Mouse (Mus musculus): ENCODE data around the gene Eya2. TPM values are rescaled to one million over a fixed set of nuclear protein-coding genes. Genes with fewer than 3 reads are reported as not detected.

Eya2 gene
- total and polyA plus RNA-seq, 3 experiments: not detected

DNA sequence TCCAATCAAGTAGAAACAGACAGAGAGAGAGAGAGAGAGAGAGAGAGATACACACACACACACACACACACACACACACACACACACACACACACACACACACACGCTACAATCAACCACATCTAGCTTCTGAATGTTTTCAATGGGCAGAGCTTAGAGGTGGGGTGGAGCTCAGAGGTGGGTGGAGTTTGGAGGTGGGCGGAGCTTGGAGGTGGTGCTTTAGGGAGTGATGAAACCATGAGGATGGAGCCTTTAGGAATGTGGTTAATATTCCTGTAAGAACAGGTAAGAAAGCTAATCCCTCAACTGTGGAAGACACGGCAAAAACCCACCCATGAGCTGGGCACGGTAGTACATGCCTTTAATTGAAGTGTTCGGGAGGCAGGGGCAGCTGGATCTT, 127.1 kb downstream of the Eya2 start:
- no peak for TF ChIP-seq POLR2A (IDR thresholded peaks at IDR 0.05; ENCODE audit: control insufficient read depth in 1 of 2, insufficient read depth in 1 of 2, low read depth in 1 of 2, low read length in 2 of 2, poor library complexity in 1 of 2)
- no peak for TF ChIP-seq POLR2AphosphoS2 (IDR thresholded peaks at IDR 0.05; ENCODE audit: low read length)
- no peak for TF ChIP-seq KAT2A (conservative IDR thresholded peaks at IDR 0.05; ENCODE audit: low read depth, low read length)
- TF ChIP-seq MXI1 (IDR thresholded peaks at IDR 0.05; ENCODE audit: low read depth, low read length): no peak
- TF ChIP-seq TCF12 (IDR thresholded peaks at IDR 0.05; ENCODE audit: low read depth, low read length): no peak
- TF ChIP-seq ZNF384 (IDR thresholded peaks at IDR 0.05; ENCODE audit: low read depth, low read length): no peak
- no peak for TF ChIP-seq POLR2AphosphoS5 (IDR thresholded peaks at IDR 0.05; ENCODE audit: borderline replicate concordance, low read depth, low read length)
- no peak for TF ChIP-seq MAFK (IDR thresholded peaks at IDR 0.05; ENCODE audit: borderline replicate concordance, low read depth, low read length)
- TF ChIP-seq ETS1 (IDR thresholded peaks at IDR 0.05; ENCODE audit: low read depth, low read length): no peak
- no peak for TF ChIP-seq HCFC1 (IDR thresholded peaks at IDR 0.05; ENCODE audit: low read depth, low read length)
- TF ChIP-seq GATA1 (IDR thresholded peaks at IDR 0.05; ENCODE audit: low read depth, low read length): no peak
- no peak for TF ChIP-seq BHLHE40 (IDR thresholded peaks at IDR 0.05; ENCODE audit: borderline replicate concordance, low read depth, low read length)
- no peak for TF ChIP-seq SMC3 (IDR thresholded peaks at IDR 0.05; ENCODE audit: low read depth, low read length)
- TF ChIP-seq E2F4 (IDR thresholded peaks at IDR 0.05; ENCODE audit: borderline replicate concordance, low read depth, low read length): no peak
- TF ChIP-seq CHD1 (IDR thresholded peaks at IDR 0.05; ENCODE audit: low read depth, low read length): no peak
- TF ChIP-seq CHD2 (IDR thresholded peaks at IDR 0.05; ENCODE audit: low read length): no peak
- TF ChIP-seq TAL1 (IDR thresholded peaks at IDR 0.05; ENCODE audit: low read length): no peak
- no peak for TF ChIP-seq NRF1 (IDR thresholded peaks at IDR 0.05; ENCODE audit: insufficient read depth, low read depth, low read length, poor library complexity, severe bottlenecking)
- TF ChIP-seq TBP (IDR thresholded peaks at IDR 0.05; ENCODE audit: low read depth, low read length): no peak
- no peak for DNase-seq (ENCODE audit: low read depth, low spot score)

DNA sequence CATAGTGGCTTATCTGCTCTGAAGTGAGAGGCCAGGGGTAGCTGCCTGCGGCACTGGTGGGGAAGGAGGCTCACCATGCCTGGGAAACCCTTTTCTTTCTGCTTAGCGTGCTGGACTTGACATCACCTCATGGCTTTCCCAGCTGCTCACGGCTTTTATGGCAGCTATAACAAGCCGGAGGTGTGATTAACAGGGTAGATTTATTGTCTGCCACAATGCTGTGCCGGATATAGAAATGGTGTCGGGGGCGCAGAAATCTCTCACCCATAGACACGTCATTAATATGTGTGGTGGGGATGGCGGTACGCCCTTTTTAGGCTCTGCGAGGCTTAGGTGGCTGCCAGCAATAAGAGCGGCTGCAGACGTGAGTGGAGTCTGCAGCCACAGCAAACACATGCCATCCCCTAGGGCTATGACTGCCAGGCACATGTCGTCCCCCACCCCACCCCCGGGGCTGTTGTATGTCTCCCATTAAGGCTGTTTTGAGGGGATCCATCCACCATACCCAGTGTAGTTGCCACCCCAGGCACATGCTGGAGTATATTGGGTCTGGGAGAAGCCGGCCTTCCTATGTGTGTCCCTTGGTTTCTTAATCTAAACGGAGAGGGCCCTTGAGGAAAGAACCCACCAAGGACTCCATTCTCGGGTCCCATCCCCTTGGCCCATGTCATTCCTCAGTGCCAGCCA, 137.9 kb downstream of the Eya2 start:
- H3K27ac ChIP-seq (ENCODE audit: control insufficient read depth, low read depth, low read length): no peak overlapping the region
- H3K9me3 ChIP-seq (replicated peaks; ENCODE audit: insufficient read depth, low read length): no peaks in the 10 kb centered on the region
- no peaks in the 10 kb centered on the region for H3K79me2 ChIP-seq (ENCODE audit: control insufficient read depth, insufficient read depth, low read length, poor library complexity)
- H3K27me3 ChIP-seq (ENCODE audit: control insufficient read depth in 1 of 2, insufficient read depth in 2 of 2, low read length in 2 of 2): no peaks in the 10 kb centered on the region
- H3K4me3 ChIP-seq (ENCODE audit: control insufficient read depth in 1 of 2, insufficient read depth in 1 of 2, low read depth in 2 of 2, low read length in 2 of 2): no peak overlapping the region
- no peaks in the 10 kb centered on the region for H3K36me3 ChIP-seq (ENCODE audit: control insufficient read depth in 1 of 2, insufficient read depth in 2 of 2, low read length in 2 of 2)
- H3K9ac ChIP-seq (ENCODE audit: control insufficient read depth, low read depth, low read length, poor library complexity, severe bottlenecking): no peak overlapping the region
- no peak for TF ChIP-seq UBTF (IDR thresholded peaks at IDR 0.05; ENCODE audit: borderline replicate concordance, insufficient read depth, low read depth, low read length)
- TF ChIP-seq E2F4 (IDR thresholded peaks at IDR 0.05; ENCODE audit: borderline replicate concordance, low read depth, low read length): no peak
- TF ChIP-seq NRF1 (IDR thresholded peaks at IDR 0.05; ENCODE audit: insufficient read depth, low read depth, low read length, poor library complexity, severe bottlenecking): no peak
- TF ChIP-seq ZMIZ1 (IDR thresholded peaks at IDR 0.05; ENCODE audit: low read depth, low read length): no peak
- TF ChIP-seq RAD21 (IDR thresholded peaks at IDR 0.05; ENCODE audit: low read depth, low read length): no peak
- TF ChIP-seq POLR2AphosphoS5 (IDR thresholded peaks at IDR 0.05; ENCODE audit: borderline replicate concordance, low read depth, low read length): no peak
- TF ChIP-seq MYC (IDR thresholded peaks at IDR 0.05; ENCODE audit: low read depth, low read length): no peak
- TF ChIP-seq ZKSCAN1 (IDR thresholded peaks at IDR 0.05; ENCODE audit: low read depth, low read length): no peak
- no peak for TF ChIP-seq GABPA (IDR thresholded peaks at IDR 0.05; ENCODE audit: low read depth, low read length)
- TF ChIP-seq CHD2 (IDR thresholded peaks at IDR 0.05; ENCODE audit: low read length): no peak
- TF ChIP-seq BHLHE40 (IDR thresholded peaks at IDR 0.05; ENCODE audit: borderline replicate concordance, low read depth, low read length): no peak
- TF ChIP-seq TCF12 (IDR thresholded peaks at IDR 0.05; ENCODE audit: low read depth, low read length): no peak
- no peak for TF ChIP-seq USF1 (IDR thresholded peaks at IDR 0.05; ENCODE audit: low read depth, low read length)
- no peak for TF ChIP-seq TBP (IDR thresholded peaks at IDR 0.05; ENCODE audit: low read depth, low read length)
- TF ChIP-seq MAX (IDR thresholded peaks at IDR 0.05; ENCODE audit: low read length): no peak
- no peak for TF ChIP-seq MAZ (IDR thresholded peaks at IDR 0.05; ENCODE audit: low read depth, low read length)
- no peak for TF ChIP-seq POLR2AphosphoS2 (IDR thresholded peaks at IDR 0.05; ENCODE audit: low read length)
- TF ChIP-seq CHD1 (IDR thresholded peaks at IDR 0.05; ENCODE audit: low read depth, low read length): no peak
- TF ChIP-seq SMC3 (IDR thresholded peaks at IDR 0.05; ENCODE audit: low read depth, low read length): no peak
- TF ChIP-seq KAT2A (conservative IDR thresholded peaks at IDR 0.05; ENCODE audit: low read depth, low read length): no peak
- no peaks in the 10 kb centered on the region for H3K4me1 ChIP-seq (ENCODE audit: control insufficient read depth in 1 of 2, insufficient read depth in 2 of 2, low read length in 2 of 2)
- no peak for DNase-seq (ENCODE audit: low read depth, low spot score)

More for the DNA sequence above, 127.1 kb downstream of the Eya2 start:
- no peaks in the 10 kb centered on the region for H3K4me1 ChIP-seq (ENCODE audit: control insufficient read depth in 1 of 2, insufficient read depth in 2 of 2, low read length in 2 of 2)
- H3K79me2 ChIP-seq (ENCODE audit: control insufficient read depth, insufficient read depth, low read length, poor library complexity): no peaks in the 10 kb centered on the region
- no peaks in the 10 kb centered on the region for H3K27me3 ChIP-seq (ENCODE audit: control insufficient read depth in 1 of 2, insufficient read depth in 2 of 2, low read length in 2 of 2)
- no peak overlapping the region for H3K4me3 ChIP-seq (ENCODE audit: control insufficient read depth in 1 of 2, insufficient read depth in 1 of 2, low read depth in 2 of 2, low read length in 2 of 2)
- no peak overlapping the region for H3K9ac ChIP-seq (ENCODE audit: control insufficient read depth, low read depth, low read length, poor library complexity, severe bottlenecking)
- no peak overlapping the region for H3K27ac ChIP-seq (ENCODE audit: control insufficient read depth, low read depth, low read length)
- H3K9me3 ChIP-seq (replicated peaks; ENCODE audit: insufficient read depth, low read length): no peaks in the 10 kb centered on the region
- no peaks in the 10 kb centered on the region for H3K36me3 ChIP-seq (ENCODE audit: control insufficient read depth in 1 of 2, insufficient read depth in 2 of 2, low read length in 2 of 2)
